In genomic region chrX:105120275-105121226, GRCm38 (mm10) we compare ENCODE assay signal across 8 mouse cellular contexts. TPM values are rescaled to one million over a fixed set of nuclear protein-coding genes. Genes with fewer than 3 reads are reported as not detected.
A peak's percentile ranks its signal among the peaks of the same experiment; 100 is the strongest.
DNase-seq lines count a peak whose midpoint lies in the region; ATAC-seq and TF ChIP-seq lines count a peak whose summit lies in the region.

TSS of gene Magee1 (plus strand) at chrX:105120378.

- H3K4me2 ChIP-seq in forebrain, embryonic 15.5 days (replicated peaks): peak within 1 kb of the TSS; percentile 55
- H3K4me2 ChIP-seq in liver, postnatal 0 days (ENCODE audit: low read depth, low read length): peak within 1 kb of the TSS; percentile 92
- H3K4me2 ChIP-seq in neural tube, embryonic 13.5 days: peak within 1 kb of the TSS; percentile 66

- no peak within 1 kb of the TSS for H3K9ac ChIP-seq in ES-Bruce4 (ENCODE audit: low read depth, poor library complexity, severe bottlenecking)
- peak within 1 kb of the TSS; percentile 79 for H3K9ac ChIP-seq in forebrain, embryonic 15.5 days (replicated peaks)
- H3K9ac ChIP-seq in liver, postnatal 0 days (replicated peaks): peak within 1 kb of the TSS; percentile 46
- H3K9ac ChIP-seq in neural tube, embryonic 13.5 days: peak within 1 kb of the TSS; percentile 87

- no peak for TF ChIP-seq EP300 in ES-Bruce4 (IDR thresholded peaks at IDR 0.05; ENCODE audit: insufficient read depth, low read depth, low read length)
- TF ChIP-seq EP300 in liver, postnatal 0 days (IDR thresholded peaks at IDR 0.05; ENCODE audit: low read depth): no peak

- peak within 1 kb of the TSS; percentile 82 for H3K4me3 ChIP-seq in ES-Bruce4 (ENCODE audit: low read depth, low read length)
- H3K4me3 ChIP-seq in forebrain, embryonic 15.5 days: peak within 1 kb of the TSS; percentile 68
- H3K4me3 ChIP-seq in liver, postnatal 0 days (ENCODE audit: low read depth, low read length): peak within 1 kb of the TSS; percentile 55
- peak within 1 kb of the TSS; percentile 68 for H3K4me3 ChIP-seq in neural tube, embryonic 13.5 days
- peak within 1 kb of the TSS; percentile 94 for H3K4me3 ChIP-seq in testis, adult 2 months (ENCODE audit: control insufficient read depth, low read depth, low read length)

- WGBS in forebrain, embryonic 15.5 days: 18% methylated on average over 64 of the region's 65 CpGs
- 14% methylated on average over 65 of the region's 65 CpGs for WGBS in liver, postnatal 0 days (ENCODE audit: insufficient replicate concordance)
- WGBS in neural tube, embryonic 13.5 days: 16% methylated on average over 65 of the region's 65 CpGs

- H3K27ac ChIP-seq in ES-Bruce4 (ENCODE audit: insufficient read depth, low read length): no peak within 1 kb of the TSS
- peak within 1 kb of the TSS; percentile 86 for H3K27ac ChIP-seq in forebrain, embryonic 15.5 days (replicated peaks)
- no peak within 1 kb of the TSS for H3K27ac ChIP-seq in liver, postnatal 0 days (ENCODE audit: low read depth)
- H3K27ac ChIP-seq in neural tube, embryonic 13.5 days (replicated peaks): peak within 1 kb of the TSS; percentile 89
- peak within 1 kb of the TSS; percentile 75 for H3K27ac ChIP-seq in testis, adult 2 months (ENCODE audit: control insufficient read depth, insufficient read depth, low read depth, low read length)

- H3K36me3 ChIP-seq in ES-Bruce4 (ENCODE audit: control insufficient read depth, insufficient read depth, low read length, poor library complexity, severe bottlenecking): no peaks in the 10 kb centered on the region
- H3K36me3 ChIP-seq in forebrain, embryonic 15.5 days: 0 out of 2 replicates have a peak, but pooled peaks cover 4% of the 10 kb centered on the region
- no peaks in the 10 kb centered on the region for H3K36me3 ChIP-seq in liver, postnatal 0 days (replicated peaks; ENCODE audit: insufficient read depth, low read length)
- H3K36me3 ChIP-seq in neural tube, embryonic 13.5 days: 0 out of 2 replicates have a peak, but pooled peaks cover 4% of the 10 kb centered on the region
- no peaks in the 10 kb centered on the region for H3K36me3 ChIP-seq in testis, adult 2 months (ENCODE audit: control insufficient read depth, insufficient read depth, low read length)

- TF ChIP-seq POLR2A in ES-Bruce4 (IDR thresholded peaks at IDR 0.05; ENCODE audit: insufficient read depth, low read length): no peak
- peak; percentile 44; the same call in 1 of the 2 replicates for TF ChIP-seq POLR2A in testis, adult 2 months (IDR thresholded peaks at IDR 0.05; ENCODE audit: control insufficient read depth, low read depth, low read length)

- intact Hi-C loops in heart, postnatal 14 days (cut with DNase I): no loop called here

- ATAC-seq in forebrain, embryonic 15.5 days (replicated peaks): peak; percentile 73
- peak; percentile 63 for ATAC-seq in liver, postnatal 0 days
- ATAC-seq in neural tube, embryonic 13.5 days (ENCODE audit: low read depth): peak; percentile 75

- TF ChIP-seq CTCF in ES-Bruce4 (IDR thresholded peaks at IDR 0.05; ENCODE audit: low read depth, low read length): no peak
- TF ChIP-seq CTCF in liver, postnatal 0 days (IDR thresholded peaks at IDR 0.05; ENCODE audit: low read depth): no peak
- no peak for TF ChIP-seq CTCF in testis, adult 2 months (IDR thresholded peaks at IDR 0.05; ENCODE audit: control insufficient read depth, insufficient read depth, insufficient replicate concordance, low read depth, low read length)

- DNase-seq in cerebellum, adult 11 months: peak; percentile 87
- peak; percentile 73 to 79 for DNase-seq in heart, postnatal 14 days
- DNase-seq in layer of hippocampus, adult 11-12 months (ENCODE audit: low spot score): peak; percentile 81
- DNase-seq in liver, postnatal 0 days: peak; percentile 66

- no peaks in the 10 kb centered on the region for H3K27me3 ChIP-seq in ES-Bruce4 (ENCODE audit: control insufficient read depth, insufficient read depth, low read length, poor library complexity, severe bottlenecking)
- H3K27me3 ChIP-seq in forebrain, embryonic 15.5 days: peaks cover 15% of the 10 kb centered on the region; the same call in 1 of the 2 replicates
- 0 out of 2 replicates have a peak, but pooled peaks cover 4% of the 10 kb centered on the region for H3K27me3 ChIP-seq in liver, postnatal 0 days (ENCODE audit: insufficient read depth, low read length)
- H3K27me3 ChIP-seq in neural tube, embryonic 13.5 days: peaks cover 68% of the 10 kb centered on the region
- no peaks in the 10 kb centered on the region for H3K27me3 ChIP-seq in testis, adult 2 months (ENCODE audit: control insufficient read depth, insufficient read depth, low read length)

- H3K9me3 ChIP-seq in ES-Bruce4 (replicated peaks; ENCODE audit: control insufficient read depth, insufficient read depth, low read length, poor library complexity, severe bottlenecking): no peaks in the 10 kb centered on the region
- no peaks in the 10 kb centered on the region for H3K9me3 ChIP-seq in forebrain, embryonic 15.5 days
- H3K9me3 ChIP-seq in liver, postnatal 0 days (ENCODE audit: low read length): no peaks in the 10 kb centered on the region
- no peaks in the 10 kb centered on the region for H3K9me3 ChIP-seq in neural tube, embryonic 13.5 days

- no peaks in the 10 kb centered on the region for H3K4me1 ChIP-seq in ES-Bruce4 (ENCODE audit: control insufficient read depth, insufficient read depth, low read length)
- peaks cover 16% of the 10 kb centered on the region for H3K4me1 ChIP-seq in forebrain, embryonic 15.5 days
- no peaks in the 10 kb centered on the region for H3K4me1 ChIP-seq in liver, postnatal 0 days (ENCODE audit: insufficient read depth)
- peaks cover 17% of the 10 kb centered on the region for H3K4me1 ChIP-seq in neural tube, embryonic 13.5 days (replicated peaks)
- peaks cover 2% of the 10 kb centered on the region; the same call in 1 of the 2 replicates for H3K4me1 ChIP-seq in testis, adult 2 months (ENCODE audit: control insufficient read depth, insufficient read depth, low read length)

RNA-seq across cellular contexts. Expression of gene Magee1, which starts in this region (rescaled TPM):
- 1.9 and 2.1 TPM in 2 replicates for polyA plus RNA-seq in ES-Bruce4 (2011; ENCODE audit: insufficient read depth, insufficient read length, low read depth, missing spikeins)
- 123 and 129 TPM in 2 replicates for polyA plus RNA-seq in forebrain, embryonic 15.5 days (2015; fragmentation: Nextera tagmentation; extraction: Ambion mirVana)
- 1 to 10 TPM; 5.3 to 5.9 TPM for total RNA-seq in heart, postnatal 14 days (2021)
- 1.5 and 1.6 TPM in 2 replicates for polyA plus RNA-seq in liver, postnatal 0 days (2015; fragmentation: Nextera tagmentation; extraction: Ambion mirVana)
- polyA plus RNA-seq in neural tube, embryonic 13.5 days (2015; fragmentation: Nextera tagmentation; extraction: Ambion mirVana): 158 and 166 TPM in 2 replicates
- 2.1 and 3.0 TPM in 2 replicates for polyA plus RNA-seq in testis, adult 2 months (2012; rRNA removed)

Comparison
In these comparisons a context has a peak if more than half of its experiments do, and no peak if none do; other contexts are left out.
1. RNA of gene Magee1 (polyA plus RNA-seq): 158 to 166 TPM in neural tube, embryonic 13.5 days and 123 to 129 TPM in forebrain, embryonic 15.5 days; 2.1 to 3.0 TPM in testis, adult 2 months, 1.9 to 2.1 TPM in ES-Bruce4 and 1.5 to 1.6 TPM in liver, postnatal 0 days; every median in the first group is over 10 times any median in the second.
2. H3K27ac ChIP-seq: peak in forebrain, embryonic 15.5 days (single experiment), neural tube, embryonic 13.5 days (single experiment) and testis, adult 2 months (single experiment); none in ES-Bruce4 (single experiment) and liver, postnatal 0 days (single experiment).
3. Peak in every context shown above with its lines, with median percentiles within 50 percentile points of each other: H3K4me3 ChIP-seq, DNase-seq, ATAC-seq and H3K4me2 ChIP-seq.